Mouse (Mus musculus) frontal cortex, postnatal 14 days (tissue): ENCODE results near the gene Baz2b.

Source experiments
- DNase-seq, 2 experiments: peaks; one replicate each; pipeline ENCODE4 v3.0.0; 2022; ENCODE audit warnings: low spot score in 2 of 2

Gene Baz2b

GRCm38 (mm10) chr2:60003038-60003664, 206.5 kb downstream of the Baz2b start:
- DNase-seq: no peak

GRCm38 (mm10) chr2:60000268-60000667, 209.4 kb downstream of the Baz2b start:
- DNase-seq: no peak

GRCm38 (mm10) chr2:59997479-59998228, 212.0 kb downstream of the Baz2b start:
- no peak for DNase-seq

GRCm38 (mm10) chr2:59996911-59997310, 212.7 kb downstream of the Baz2b start:
- DNase-seq: no peak

- DNase-seq: no peak
Observed at GRCm38 (mm10) chr2:59993190-59993535, 216.5 kb downstream of the Baz2b start.

GRCm38 (mm10) chr2:59992488-59993189, 217.0 kb downstream of the Baz2b start:
- no peak for DNase-seq

GRCm38 (mm10) chr2:59991775-59992174, 217.9 kb downstream of the Baz2b start:
- no peak for DNase-seq

GRCm38 (mm10) chr2:59987521-59987920, 222.1 kb downstream of the Baz2b start:
- DNase-seq: no peak

- DNase-seq: no peak
Observed at GRCm38 (mm10) chr2:59979488-59980220, 230.0 kb downstream of the Baz2b start.

GRCm38 (mm10) chr2:59976680-59977079, 233.0 kb downstream of the Baz2b start:
- DNase-seq: no peak

GRCm38 (mm10) chr2:59975772-59976171, 233.9 kb downstream of the Baz2b start:
- DNase-seq: no peak

- DNase-seq: no peak
Observed at GRCm38 (mm10) chr2:59973962-59974361, 235.7 kb downstream of the Baz2b start.

- DNase-seq: no peak
Observed at GRCm38 (mm10) chr2:59973104-59973641, 236.5 kb downstream of the Baz2b start.

GRCm38 (mm10) chr2:59970511-59970910, 239.1 kb downstream of the Baz2b start:
- no peak for DNase-seq

- no peak for DNase-seq
Observed at GRCm38 (mm10) chr2:59969099-59969498, 240.5 kb downstream of the Baz2b start.

GRCm38 (mm10) chr2:59968593-59968992, 241.0 kb downstream of the Baz2b start:
- no peak for DNase-seq

GRCm38 (mm10) chr2:59966454-59966853, 243.2 kb downstream of the Baz2b start:
- no peak for DNase-seq

- no peak for DNase-seq
Observed at GRCm38 (mm10) chr2:59963011-59963410, 246.6 kb downstream of the Baz2b start.

- no peak for DNase-seq
Observed at GRCm38 (mm10) chr2:59962579-59962978, 247.1 kb downstream of the Baz2b start.

- DNase-seq: no peak
Observed at GRCm38 (mm10) chr2:59960495-59960772, 249.2 kb downstream of the Baz2b start.

- DNase-seq: no peak
Observed at GRCm38 (mm10) chr2:59959668-59960494, 249.8 kb downstream of the Baz2b start.
